Mouse (Mus musculus): ENCODE measurements around the gene Kit. TPM values are rescaled to one million over a fixed set of nuclear protein-coding genes. Genes with fewer than 3 reads are reported as not detected.

Gene Kit
- polyA plus RNA-seq, 1 experiment from 2014 or later = 54.3 TPM

DNA sequence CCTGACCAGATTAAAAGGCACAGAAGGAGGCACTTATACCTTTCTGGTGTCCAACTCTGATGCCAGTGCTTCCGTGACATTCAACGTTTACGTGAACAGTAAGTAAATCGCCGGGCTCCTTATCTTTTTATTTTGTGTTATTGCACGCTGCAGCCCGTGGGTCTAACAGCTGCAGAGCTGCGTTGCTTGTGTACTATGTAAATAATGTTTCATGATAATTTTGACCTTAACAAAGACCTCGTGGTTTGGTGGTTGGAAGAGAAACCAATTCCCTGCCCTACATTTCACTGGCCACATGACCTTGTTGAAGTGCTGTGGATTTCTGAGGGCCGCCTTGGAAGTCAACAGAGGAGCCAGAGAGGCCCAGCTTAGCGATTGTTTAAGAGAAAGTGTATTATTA is 48.3 kb downstream of the Kit start:
- Histone ChIP-seq H3K4me3 (ENCODE audit: low read length) (no peak overlapping the region), H3K4me1 (replicated peaks; ENCODE audit: control insufficient read depth, insufficient read depth, low read length) (no peaks in the 10 kb centered on the region), H3K36me3 (ENCODE audit: control insufficient read depth, insufficient read depth, low read length) (no peaks in the 10 kb centered on the region), H3K9me3 (ENCODE audit: control insufficient read depth, low read length) (no peaks in the 10 kb centered on the region), H3K27me3 (ENCODE audit: control insufficient read depth, insufficient read depth, low read depth, low read length) (no peaks in the 10 kb centered on the region), H3K9ac (ENCODE audit: low read length) (no peak overlapping the region), H3K27ac (ENCODE audit: low read length) (no peak overlapping the region), H3K4me2 (ENCODE audit: low read depth, low read length) (no peak overlapping the region)
- WGBS = 43% methylated on average over 11 of the region's 11 CpGs
- ATAC-seq (ENCODE audit: low read depth) = no peak

DNA sequence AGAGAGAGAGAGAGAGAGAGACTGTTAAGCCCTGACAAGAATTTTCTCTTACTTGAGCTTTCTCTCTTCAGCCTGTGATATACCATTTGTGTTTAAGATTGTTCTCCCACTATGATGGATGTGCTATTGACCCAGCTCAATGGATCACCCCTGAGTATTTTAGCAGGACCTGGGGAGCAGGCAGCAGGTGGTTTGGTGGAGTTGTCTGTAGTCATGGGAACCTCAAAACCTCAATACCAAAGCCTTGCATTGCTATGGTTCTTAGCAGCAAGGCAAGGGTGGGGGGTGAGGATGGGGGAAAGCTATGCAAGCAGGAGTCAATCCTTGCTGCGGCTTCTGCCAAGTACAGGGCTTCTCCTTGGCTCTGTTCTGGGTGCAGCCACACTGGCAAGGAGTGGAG is 48.8 kb downstream of the Kit start:
- no peak for ATAC-seq (ENCODE audit: low read depth)
- no peak overlapping the region for H3K9ac ChIP-seq (ENCODE audit: low read length)
- no peak overlapping the region for H3K27ac ChIP-seq (ENCODE audit: low read length)
- H3K4me1 ChIP-seq (replicated peaks; ENCODE audit: control insufficient read depth, insufficient read depth, low read length) = no peaks in the 10 kb centered on the region
- no peak overlapping the region for H3K4me3 ChIP-seq (ENCODE audit: low read length)
- no peak overlapping the region for H3K4me2 ChIP-seq (ENCODE audit: low read depth, low read length)
- no peaks in the 10 kb centered on the region for H3K27me3 ChIP-seq (ENCODE audit: control insufficient read depth, insufficient read depth, low read depth, low read length)
- H3K36me3 ChIP-seq (ENCODE audit: control insufficient read depth, insufficient read depth, low read length) = no peaks in the 10 kb centered on the region
- WGBS = 88% methylated on average over 1 of the region's 1 CpGs
- H3K9me3 ChIP-seq (ENCODE audit: control insufficient read depth, low read length) = no peaks in the 10 kb centered on the region

DNA sequence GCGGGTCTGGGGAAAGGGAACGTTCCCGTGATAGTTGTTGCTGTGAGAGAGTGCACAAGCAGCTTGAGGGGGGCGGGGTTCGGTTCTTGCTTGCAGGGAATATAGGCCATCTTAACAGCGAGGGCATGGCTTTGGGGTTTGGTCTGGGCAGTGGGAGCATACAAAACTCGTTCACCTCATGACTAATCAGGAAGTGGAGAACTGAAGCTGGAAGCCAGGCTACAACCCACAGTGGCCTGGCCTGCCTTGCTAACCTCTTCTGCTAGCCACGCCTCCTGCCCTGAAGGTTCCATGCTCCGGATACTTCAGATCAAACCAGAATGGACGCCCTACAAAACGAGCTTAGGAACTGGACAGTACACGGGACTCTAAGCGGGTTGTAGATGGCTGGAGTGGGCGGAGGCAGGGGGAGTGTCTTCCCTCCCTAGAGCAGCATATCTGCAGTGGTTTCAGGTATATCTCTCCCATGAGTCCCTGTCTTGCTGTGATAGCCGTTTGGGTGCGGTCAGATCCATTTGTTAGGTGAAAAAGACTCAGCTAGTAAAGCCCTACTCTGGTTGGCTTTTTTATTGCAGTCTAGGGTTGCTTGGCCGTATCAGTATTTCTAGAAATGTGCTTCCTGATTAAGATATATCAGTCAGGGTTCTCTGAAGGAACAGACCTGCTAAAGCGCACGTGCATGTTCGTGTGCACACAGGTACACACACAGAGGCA is 49.4 kb downstream of the Kit start:
- H3K9me3 ChIP-seq (ENCODE audit: control insufficient read depth, low read length) = no peaks in the 10 kb centered on the region
- H3K4me1 ChIP-seq (replicated peaks; ENCODE audit: control insufficient read depth, insufficient read depth, low read length) = no peaks in the 10 kb centered on the region
- no peak overlapping the region for H3K4me3 ChIP-seq (ENCODE audit: low read length)
- no peak overlapping the region for H3K4me2 ChIP-seq (ENCODE audit: low read depth, low read length)
- no peak overlapping the region for H3K27ac ChIP-seq (ENCODE audit: low read length)
- 84% methylated on average over 20 of the region's 20 CpGs for whole genome bisulfite sequencing
- H3K27me3 ChIP-seq (ENCODE audit: control insufficient read depth, insufficient read depth, low read depth, low read length) = no peaks in the 10 kb centered on the region
- no peak for ATAC-seq (ENCODE audit: low read depth)
- H3K36me3 ChIP-seq (ENCODE audit: control insufficient read depth, insufficient read depth, low read length) = no peaks in the 10 kb centered on the region
- no peak overlapping the region for H3K9ac ChIP-seq (ENCODE audit: low read length)

DNA sequence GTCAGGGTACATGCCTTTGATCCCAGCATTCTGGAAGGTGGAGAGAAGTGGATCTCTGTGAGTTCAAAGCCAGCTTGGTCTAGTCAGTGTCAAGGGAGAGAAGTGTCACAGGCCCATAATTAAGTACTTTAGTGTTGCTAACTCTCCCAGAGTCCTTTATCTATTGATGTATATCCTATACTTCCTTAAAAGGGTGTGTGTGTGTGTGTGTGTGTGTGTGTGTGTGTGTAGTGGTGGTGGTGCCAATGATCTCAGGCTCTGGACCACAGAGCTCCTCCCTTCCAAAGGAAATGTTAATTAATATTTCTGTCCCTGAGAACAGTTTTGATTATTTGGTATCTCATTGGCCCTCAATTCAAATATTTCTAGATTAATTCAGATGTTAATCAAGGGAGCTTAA is 50.3 kb downstream of the Kit start:
- no peaks in the 10 kb centered on the region for H3K4me1 ChIP-seq (replicated peaks; ENCODE audit: control insufficient read depth, insufficient read depth, low read length)
- H3K4me2 ChIP-seq (ENCODE audit: low read depth, low read length) = no peak overlapping the region
- no peaks in the 10 kb centered on the region for H3K9me3 ChIP-seq (ENCODE audit: control insufficient read depth, low read length)
- no peak overlapping the region for H3K27ac ChIP-seq (ENCODE audit: low read length)
- no peaks in the 10 kb centered on the region for H3K27me3 ChIP-seq (ENCODE audit: control insufficient read depth, insufficient read depth, low read depth, low read length)
- no peaks in the 10 kb centered on the region for H3K36me3 ChIP-seq (ENCODE audit: control insufficient read depth, insufficient read depth, low read length)
- H3K9ac ChIP-seq (ENCODE audit: low read length) = no peak overlapping the region
- no peak overlapping the region for H3K4me3 ChIP-seq (ENCODE audit: low read length)
- no peak for ATAC-seq (ENCODE audit: low read depth)

DNA sequence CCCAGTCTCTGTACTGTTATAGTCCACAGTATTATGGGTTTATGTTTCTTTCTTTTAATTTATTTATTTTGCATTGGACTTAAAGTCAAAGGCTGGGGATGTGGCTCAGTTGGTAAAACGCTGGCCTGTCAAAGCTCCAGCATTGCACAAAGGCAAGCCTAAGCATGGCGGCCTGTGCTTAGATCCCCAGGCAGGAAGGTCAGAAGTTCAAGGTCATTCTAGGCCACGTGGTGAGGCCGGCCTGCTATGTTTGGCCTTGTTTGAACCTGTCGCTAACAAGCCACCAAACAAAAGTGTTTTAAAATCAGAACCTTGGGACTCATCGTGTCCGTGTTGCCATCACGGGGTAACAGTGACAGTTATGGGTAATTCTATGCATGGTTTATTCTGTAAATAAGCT is 51.6 kb downstream of the Kit start:
- WGBS = 64% methylated on average over 8 of the region's 8 CpGs
- Histone ChIP-seq H3K27me3 (ENCODE audit: control insufficient read depth, insufficient read depth, low read depth, low read length) (no peaks in the 10 kb centered on the region), H3K4me1 (replicated peaks; ENCODE audit: control insufficient read depth, insufficient read depth, low read length) (no peaks in the 10 kb centered on the region), H3K36me3 (ENCODE audit: control insufficient read depth, insufficient read depth, low read length) (no peaks in the 10 kb centered on the region), H3K9me3 (ENCODE audit: control insufficient read depth, low read length) (no peaks in the 10 kb centered on the region), H3K4me3 (ENCODE audit: low read length) (no peak overlapping the region), H3K4me2 (ENCODE audit: low read depth, low read length) (no peak overlapping the region), H3K27ac (ENCODE audit: low read length) (no peak overlapping the region), H3K9ac (ENCODE audit: low read length) (no peak overlapping the region)
- ATAC-seq (ENCODE audit: low read depth) = no peak

DNA sequence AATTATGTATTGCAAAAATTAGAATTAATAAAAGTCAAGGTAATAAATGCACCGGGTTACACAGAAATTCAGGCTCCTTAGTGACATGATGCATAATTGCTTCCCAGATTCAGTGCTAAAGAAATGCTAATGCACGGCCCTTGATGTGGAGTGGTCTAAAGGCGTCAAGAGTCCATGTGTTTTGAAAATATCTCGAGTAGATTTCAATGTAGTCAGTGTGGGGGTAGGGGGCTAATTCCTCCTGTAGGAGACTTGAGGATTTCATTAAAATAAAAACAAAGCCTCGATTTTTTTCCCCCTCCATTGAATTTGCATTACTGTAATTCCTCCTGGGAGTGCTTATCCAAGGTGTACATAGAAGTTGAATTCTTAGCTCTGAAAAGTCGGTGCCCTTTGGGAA is 52.0 kb downstream of the Kit start:
- Histone ChIP-seq H3K4me2 (ENCODE audit: low read depth, low read length) (no peak overlapping the region), H3K9me3 (ENCODE audit: control insufficient read depth, low read length) (no peaks in the 10 kb centered on the region), H3K4me1 (replicated peaks; ENCODE audit: control insufficient read depth, insufficient read depth, low read length) (no peaks in the 10 kb centered on the region), H3K27me3 (ENCODE audit: control insufficient read depth, insufficient read depth, low read depth, low read length) (no peaks in the 10 kb centered on the region), H3K4me3 (ENCODE audit: low read length) (no peak overlapping the region), H3K9ac (ENCODE audit: low read length) (no peak overlapping the region), H3K36me3 (ENCODE audit: control insufficient read depth, insufficient read depth, low read length) (no peaks in the 10 kb centered on the region), H3K27ac (ENCODE audit: low read length) (no peak overlapping the region)
- 73% methylated on average over 6 of the region's 6 CpGs for WGBS
- ATAC-seq (ENCODE audit: low read depth) = no peak

DNA sequence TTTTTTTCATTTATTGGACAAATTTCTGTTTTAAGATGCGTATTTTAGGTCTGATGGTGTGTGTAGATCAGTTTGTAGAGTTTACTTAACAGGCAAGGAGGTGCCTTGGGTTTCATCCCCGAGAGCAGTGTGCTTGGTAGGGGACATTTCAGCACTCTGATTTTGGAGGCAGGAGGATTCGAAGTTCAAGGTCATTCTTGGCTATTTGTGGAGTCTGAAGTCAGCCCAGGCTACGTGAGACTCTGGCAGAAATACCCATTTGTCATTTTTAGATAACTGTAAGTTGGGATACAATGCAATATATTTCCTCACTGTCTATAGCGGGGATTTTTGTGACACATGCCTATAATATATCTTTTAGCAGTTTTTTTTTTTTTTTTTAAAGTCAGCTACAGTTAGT is 57.5 kb downstream of the Kit start:
- Histone ChIP-seq H3K4me2 (ENCODE audit: low read depth, low read length) (no peak overlapping the region), H3K27ac (ENCODE audit: low read length) (no peak overlapping the region), H3K9ac (ENCODE audit: low read length) (no peak overlapping the region), H3K4me1 (replicated peaks; ENCODE audit: control insufficient read depth, insufficient read depth, low read length) (no peaks in the 10 kb centered on the region), H3K9me3 (ENCODE audit: control insufficient read depth, low read length) (no peaks in the 10 kb centered on the region), H3K27me3 (ENCODE audit: control insufficient read depth, insufficient read depth, low read depth, low read length) (no peaks in the 10 kb centered on the region), H3K4me3 (ENCODE audit: low read length) (no peak overlapping the region), H3K36me3 (ENCODE audit: control insufficient read depth, insufficient read depth, low read length) (no peaks in the 10 kb centered on the region)
- 72% methylated on average over 5 of the region's 5 CpGs for WGBS
- ATAC-seq (ENCODE audit: low read depth) = no peak

DNA sequence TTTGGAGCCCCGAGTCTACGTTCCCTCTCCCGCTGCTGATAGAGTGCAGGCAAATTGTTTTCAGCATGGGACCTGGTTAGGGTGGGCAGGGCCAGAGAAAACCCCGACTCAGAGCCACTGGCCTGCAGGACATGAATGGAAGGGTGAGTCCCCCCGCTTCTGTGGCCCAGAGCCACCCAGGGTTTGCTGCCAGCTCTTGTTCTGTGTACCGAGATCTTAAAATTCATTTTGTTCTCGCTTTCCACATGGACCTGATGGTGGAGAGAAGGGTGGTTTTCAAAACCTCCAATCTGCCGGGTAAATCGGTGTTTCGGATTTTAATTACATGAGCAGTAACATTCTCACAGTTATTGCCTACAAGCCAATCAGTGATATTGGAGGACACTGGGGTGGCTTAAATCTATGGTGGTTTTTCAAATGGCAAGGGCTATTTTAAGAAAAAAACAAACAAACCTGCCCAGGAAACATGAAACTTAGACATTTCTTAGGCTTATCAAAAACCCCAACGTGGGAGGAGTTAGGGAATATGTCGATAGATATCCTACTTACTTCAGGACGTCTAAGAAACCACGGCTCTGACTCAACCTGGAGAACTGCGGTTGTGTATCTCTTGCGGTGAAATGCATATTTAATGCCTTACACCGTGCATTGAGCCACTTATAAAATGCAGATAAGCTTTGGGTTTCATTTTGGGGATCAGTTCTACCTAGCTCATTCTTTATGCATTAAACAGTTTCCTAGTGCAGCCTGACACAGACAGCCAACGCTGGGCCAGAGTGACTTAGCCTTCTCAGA is 58.3 kb downstream of the Kit start:
- Histone ChIP-seq H3K4me3 (ENCODE audit: low read length) (no peak overlapping the region), H3K9me3 (ENCODE audit: control insufficient read depth, low read length) (no peaks in the 10 kb centered on the region), H3K4me1 (replicated peaks; ENCODE audit: control insufficient read depth, insufficient read depth, low read length) (no peaks in the 10 kb centered on the region), H3K4me2 (ENCODE audit: low read depth, low read length) (no peak overlapping the region), H3K36me3 (ENCODE audit: control insufficient read depth, insufficient read depth, low read length) (no peaks in the 10 kb centered on the region), H3K27ac (ENCODE audit: low read length) (no peak overlapping the region), H3K9ac (ENCODE audit: low read length) (no peak overlapping the region), H3K27me3 (ENCODE audit: control insufficient read depth, insufficient read depth, low read depth, low read length) (no peaks in the 10 kb centered on the region)
- 83% methylated on average over 18 of the region's 18 CpGs for WGBS
- no peak for ATAC-seq (ENCODE audit: low read depth)

DNA sequence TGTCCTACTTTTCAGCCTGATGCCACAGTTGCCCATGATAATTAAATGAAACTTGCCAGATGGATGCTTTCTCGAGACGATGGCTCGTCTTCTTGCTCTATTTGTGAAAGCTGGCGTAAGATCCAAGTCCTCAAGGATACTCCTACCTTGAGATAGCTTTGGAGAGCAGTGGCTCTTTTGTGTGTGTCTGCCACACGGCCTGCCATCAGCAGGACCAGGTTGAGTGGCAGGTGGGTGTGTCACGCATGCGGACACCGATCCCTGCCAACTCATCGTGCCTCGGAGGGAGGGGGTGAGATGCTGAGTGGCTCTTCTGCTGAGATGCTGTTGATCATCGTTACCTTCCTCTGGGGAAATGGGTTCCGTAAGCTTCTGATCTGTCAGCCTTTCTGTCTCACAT is 60.7 kb downstream of the Kit start:
- no peak overlapping the region for H3K4me2 ChIP-seq (ENCODE audit: low read depth, low read length)
- no peak for ATAC-seq (ENCODE audit: low read depth)
- H3K4me3 ChIP-seq (ENCODE audit: low read length) = no peak overlapping the region
- no peak overlapping the region for H3K27ac ChIP-seq (ENCODE audit: low read length)
- H3K4me1 ChIP-seq (replicated peaks; ENCODE audit: control insufficient read depth, insufficient read depth, low read length) = no peaks in the 10 kb centered on the region
- no peaks in the 10 kb centered on the region for H3K9me3 ChIP-seq (ENCODE audit: control insufficient read depth, low read length)
- H3K9ac ChIP-seq (ENCODE audit: low read length) = no peak overlapping the region
- H3K36me3 ChIP-seq (ENCODE audit: control insufficient read depth, insufficient read depth, low read length) = no peaks in the 10 kb centered on the region
- 83% methylated on average over 12 of the region's 12 CpGs for WGBS
- no peaks in the 10 kb centered on the region for H3K27me3 ChIP-seq (ENCODE audit: control insufficient read depth, insufficient read depth, low read depth, low read length)

Measured in lung, embryonic 16.5 days (tissue).